Mouse (Mus musculus): ENCODE results near the gene Atad1.
"Not testable (repeated sequence)": the region's sequence is repeated elsewhere in the genome, so short reads cannot be mapped to it uniquely, and the experiment has no call there.

Gene Atad1

DNA sequence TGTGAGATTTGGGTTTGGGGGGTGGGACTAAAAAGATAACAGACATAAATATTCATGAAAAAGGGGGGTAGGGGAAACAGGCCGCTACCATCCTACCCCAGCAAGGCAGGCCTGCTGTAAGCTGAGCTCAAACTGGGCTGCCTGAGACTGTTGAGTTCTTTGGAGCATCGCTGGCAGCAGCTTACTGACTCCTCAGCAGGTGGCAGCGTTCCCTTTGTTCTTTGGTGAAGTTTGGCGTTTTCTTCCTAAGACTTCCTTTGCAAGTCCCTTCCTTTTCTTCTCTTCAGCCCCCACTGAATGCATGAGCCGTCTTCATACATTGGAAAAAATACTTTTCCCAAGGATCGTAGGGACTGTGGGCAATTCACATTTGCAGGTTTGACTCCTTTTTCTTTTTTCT, 9.8 kb upstream of the Atad1 start:
- peak; percentile 26 for DNase-seq (ENCODE audit: low read depth, low spot score)

DNA sequence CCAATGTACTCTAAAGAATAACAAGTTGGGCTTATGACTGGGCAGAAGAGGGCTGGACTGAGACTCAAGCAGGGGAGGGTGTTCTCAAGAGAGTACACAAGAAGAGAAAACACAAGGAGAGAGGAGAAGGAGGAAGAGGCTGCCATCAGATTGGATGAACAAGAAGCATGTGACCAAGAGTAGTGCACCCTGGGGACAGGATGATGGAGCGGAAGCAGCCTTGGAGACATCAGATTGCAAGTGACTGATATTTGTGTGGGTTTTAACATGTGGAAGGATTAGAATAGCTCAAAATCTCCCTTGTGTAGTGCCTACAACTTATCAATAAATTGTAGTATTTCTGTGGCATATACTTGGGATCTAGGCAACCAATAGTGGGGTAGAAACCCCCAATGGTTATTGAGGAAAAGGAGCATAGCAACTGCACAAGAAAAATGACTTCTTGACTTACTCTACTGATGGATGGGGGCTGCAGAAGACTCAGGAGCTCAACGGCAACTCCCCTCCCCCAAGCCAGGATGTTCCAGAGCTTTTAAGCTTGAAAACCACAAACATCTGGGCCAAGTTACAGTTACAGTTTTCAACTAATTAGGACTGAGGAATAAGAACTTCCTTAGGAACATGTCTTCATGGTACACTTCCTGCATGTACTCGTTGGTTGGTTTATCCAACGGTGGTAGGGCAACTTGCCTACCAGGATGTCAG, 1.2 kb upstream of the Atad1 start:
- DNase-seq (ENCODE audit: low read depth, low spot score): no peak

DNA sequence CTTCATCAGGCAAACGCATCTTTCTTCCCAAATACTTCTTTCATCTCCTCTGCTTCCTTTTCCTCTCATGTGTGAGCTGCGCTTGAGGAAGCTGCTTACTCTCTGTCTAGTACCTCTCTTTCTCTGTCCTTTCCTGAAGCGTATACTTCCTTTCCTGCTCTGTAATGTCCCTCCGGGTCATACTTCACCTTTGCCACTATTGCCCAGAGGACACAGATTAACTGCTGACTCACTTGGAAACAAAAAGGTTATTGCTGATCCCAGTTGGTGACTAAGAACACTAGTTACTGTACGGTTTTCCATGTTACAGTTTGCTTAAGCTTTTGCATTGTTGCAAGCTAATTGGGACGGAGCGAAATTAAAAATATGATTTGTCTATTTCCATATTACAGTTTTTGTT, 1.7 kb downstream of the Atad1 start:
- DNase-seq (ENCODE audit: low read depth, low spot score): no peak

DNA sequence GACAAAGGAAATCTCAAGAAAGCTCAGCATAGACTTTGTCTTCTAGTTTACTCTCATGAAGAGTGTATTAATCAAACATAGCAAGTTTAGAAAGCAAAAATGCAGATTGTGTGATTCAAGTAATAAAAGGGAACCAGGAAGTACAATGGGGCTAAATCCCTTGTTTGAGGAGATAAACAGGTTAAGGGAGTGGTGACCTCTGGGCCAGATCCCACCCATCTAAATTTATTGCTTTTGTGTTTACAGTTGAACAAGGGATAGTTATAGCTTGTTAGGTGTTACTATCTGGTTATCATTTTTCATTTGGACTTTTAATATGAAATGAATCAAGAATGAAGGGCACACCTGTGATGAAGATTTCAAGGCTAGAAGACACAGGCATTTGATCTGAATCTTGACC, 6.7 kb downstream of the Atad1 start:
- no peak for DNase-seq (ENCODE audit: low read depth, low spot score)

DNA sequence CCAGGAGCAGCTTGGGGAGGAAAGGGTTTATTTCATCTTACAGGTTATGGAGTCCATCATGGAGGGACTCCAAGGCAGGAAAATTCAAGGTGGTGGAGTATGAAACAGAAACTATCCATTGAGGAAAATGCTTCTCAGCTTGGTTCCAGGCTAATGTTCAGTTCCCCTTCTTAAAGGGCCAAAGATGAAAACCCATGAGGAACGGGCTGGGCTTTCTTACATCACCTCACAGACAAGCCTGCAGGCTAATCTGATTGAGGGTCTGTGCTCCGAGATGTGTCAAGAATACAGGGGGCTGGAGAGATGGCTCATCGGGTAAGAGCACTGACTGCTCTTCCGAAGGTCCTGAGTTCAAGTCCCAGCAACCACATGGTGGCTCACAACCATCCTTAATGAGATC, 9.8 kb downstream of the Atad1 start:
- no peak for DNase-seq (ENCODE audit: low read depth, low spot score)

DNA sequence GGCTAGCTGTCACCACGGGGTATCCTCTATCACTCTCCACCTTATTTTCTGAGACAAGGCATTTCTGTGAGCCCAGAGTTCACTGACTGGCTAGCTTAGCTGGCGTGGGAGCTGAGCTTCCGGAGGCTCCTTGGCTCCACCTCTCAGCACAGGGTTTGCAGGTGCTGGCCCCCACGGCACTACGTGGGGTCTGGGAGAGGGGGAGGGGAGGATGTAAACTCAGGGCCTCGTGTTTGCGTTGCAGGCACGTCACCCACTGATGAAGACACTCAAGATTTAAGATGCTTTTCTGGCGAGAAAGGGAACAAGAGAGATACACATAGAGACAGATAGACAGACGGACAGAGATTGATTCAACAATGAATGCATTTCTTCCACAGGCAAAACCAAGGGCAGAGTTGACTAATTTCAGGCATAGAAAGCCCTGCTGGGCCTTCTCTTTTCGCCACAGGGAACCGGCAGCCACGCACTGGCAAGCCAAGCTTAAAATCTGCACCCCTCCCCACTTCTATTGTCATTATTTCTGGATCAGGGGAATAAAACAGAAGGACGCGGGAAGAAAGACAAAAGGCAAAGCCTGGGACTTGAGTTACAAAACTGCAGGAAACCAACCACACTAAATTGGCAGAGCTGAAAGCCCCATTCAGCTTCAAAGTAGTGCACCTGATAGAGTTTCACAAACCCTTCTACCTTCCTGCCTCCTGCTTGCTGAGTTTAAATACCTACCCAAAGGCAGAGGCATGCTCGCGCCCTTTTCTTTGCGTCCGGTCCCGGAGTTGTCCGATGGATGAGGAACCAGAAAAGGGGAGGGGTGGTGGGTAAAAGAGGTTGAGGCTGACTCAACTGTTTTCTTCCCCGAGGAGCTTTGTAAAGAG, 12.9 kb downstream of the Atad1 start:
- no peak for DNase-seq (ENCODE audit: low read depth, low spot score)

DNA sequence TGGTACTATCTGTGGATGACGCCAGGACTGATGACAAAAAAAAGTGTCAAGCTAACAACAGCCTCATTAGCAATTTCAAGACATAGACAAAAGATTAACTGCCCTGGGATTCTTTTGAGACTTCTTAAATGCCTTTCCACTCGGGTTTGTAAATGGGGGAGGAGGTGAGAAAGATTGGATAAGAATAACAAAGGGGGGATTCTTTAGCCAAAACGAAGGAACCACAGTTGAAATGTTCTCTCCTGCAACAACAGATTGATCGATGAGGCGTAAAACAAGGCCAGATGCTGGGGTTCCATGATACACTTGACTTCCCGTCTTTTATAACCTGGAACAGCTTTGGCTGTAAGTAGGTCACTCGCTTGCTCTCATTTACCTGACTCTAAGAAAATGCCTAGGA, 15.8 kb downstream of the Atad1 start:
- no peak for DNase-seq (ENCODE audit: low read depth, low spot score)

DNA sequence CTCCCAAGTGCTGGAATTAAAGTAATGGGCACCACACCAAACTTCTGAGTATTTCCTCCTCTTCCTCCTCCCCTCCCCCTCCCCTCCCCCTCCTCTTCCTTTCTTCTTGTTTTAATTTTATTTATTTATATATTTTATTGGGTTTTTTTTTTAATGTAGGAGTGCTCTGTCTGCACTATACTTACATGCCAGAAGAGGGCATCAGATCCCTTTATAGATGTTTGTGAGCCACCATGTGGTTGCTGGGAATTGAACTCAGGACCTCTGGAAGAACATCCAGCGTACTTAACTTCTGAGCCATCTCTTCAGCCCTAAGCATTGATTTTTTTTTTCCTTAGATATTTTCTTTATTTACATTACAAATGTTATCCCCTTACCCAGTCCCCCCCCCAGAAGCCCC, 19.3 kb downstream of the Atad1 start:
- DNase-seq (ENCODE audit: low read depth, low spot score): no peak

DNA sequence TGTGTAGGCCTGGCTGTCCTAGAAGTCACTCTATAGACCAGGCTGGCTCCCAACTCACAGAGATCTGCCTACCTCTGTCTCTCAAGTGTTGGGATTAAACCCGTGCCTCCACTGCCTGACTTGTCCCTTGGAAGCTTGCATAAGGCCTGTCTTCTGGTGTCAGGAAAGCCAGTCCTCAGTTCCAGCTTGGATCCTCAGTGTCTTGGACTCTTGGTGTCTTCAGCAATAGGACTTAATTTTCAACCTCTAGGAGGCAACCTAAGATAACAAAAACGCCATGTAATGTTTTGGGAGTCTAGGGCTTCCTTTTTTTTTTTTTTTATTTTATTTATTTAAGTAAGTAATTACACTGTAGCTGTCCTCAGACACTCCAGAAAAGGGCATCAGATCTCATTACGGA, 22.0 kb downstream of the Atad1 start:
- DNase-seq (ENCODE audit: low read depth, low spot score): no peak

DNA sequence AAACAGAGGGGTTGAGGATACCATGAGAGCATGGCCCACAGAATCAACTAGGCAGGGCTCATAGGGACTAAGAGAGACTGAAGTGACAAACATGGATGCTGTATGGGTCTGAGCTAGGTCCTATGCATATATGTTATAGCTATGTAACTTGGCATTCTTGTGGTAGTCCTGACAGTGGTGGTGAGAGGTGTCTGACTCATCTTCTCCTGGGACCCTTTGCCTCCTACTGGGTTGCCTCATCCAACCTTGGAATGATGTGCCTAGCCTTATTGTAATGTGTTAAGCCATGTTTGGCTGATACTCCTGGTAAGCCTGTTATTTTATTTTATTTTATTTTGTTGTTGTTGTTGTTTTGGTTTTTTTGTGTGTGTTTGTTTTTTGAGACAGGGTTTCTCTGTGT, 23.9 kb downstream of the Atad1 start:
- DNase-seq (ENCODE audit: low read depth, low spot score): no peak

DNA sequence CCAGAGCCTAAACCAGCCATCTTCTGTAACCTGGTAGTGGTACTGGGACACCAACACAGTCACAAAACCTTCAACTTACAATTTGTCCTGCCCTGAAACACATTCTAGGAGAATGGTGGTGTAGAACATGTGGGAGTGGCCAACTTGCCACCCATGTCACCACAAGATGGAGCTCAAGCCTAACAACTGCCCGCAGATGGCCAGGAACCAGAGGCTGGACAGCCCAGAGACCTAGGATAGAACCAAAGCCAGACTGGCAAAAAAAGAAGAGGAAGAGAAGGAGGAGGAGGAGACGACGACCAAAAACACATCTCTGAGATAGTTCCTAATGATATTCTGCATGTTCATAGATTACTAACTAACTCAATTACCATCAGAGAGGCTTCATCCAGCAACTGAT, 24.4 kb downstream of the Atad1 start:
- no peak for DNase-seq (ENCODE audit: low read depth, low spot score)

DNA sequence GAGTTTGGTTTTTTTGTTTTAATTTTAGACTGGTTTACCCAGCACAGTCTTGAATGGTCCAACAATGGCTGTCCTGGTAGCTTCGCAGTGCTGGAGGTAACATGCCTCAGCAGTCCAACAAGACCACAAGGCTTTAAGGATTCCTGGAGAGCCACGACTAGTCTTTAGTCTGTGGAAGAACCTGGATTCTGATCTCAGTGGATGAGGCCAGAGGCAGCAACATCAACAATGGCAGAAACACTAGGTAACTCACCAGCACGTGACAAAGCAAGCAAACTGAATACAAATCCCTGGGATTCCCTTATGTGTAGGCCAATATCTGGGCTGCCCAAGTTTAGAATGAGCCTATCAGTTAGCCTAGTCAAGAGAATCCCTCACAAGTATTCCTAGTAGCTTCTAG, 26.1 kb downstream of the Atad1 start:
- no peak for DNase-seq (ENCODE audit: low read depth, low spot score)

DNA sequence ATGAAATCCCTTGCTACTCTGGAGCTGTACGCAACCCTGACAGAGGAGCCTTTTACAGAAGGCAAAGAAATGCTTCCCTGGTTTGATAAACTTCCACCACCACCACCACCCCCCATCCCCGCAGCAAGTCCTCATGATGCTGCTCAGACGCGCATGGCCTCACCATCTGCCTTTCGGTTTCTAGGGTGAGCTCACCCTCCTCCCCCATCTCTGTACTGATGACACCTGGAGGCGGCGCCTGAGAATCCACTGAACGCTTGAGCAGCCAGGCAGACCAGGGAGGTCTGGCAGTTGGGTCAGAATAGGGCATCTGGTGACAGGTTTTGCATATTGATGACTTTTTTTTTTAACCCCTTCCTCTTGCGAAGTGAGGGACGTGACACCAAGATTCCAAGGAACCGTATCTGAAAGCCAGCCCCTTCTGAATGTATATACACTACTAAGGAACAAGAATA, 27.0 kb downstream of the Atad1 start:
- DNase-seq (ENCODE audit: low read depth, low spot score): peak; percentile 51

DNA sequence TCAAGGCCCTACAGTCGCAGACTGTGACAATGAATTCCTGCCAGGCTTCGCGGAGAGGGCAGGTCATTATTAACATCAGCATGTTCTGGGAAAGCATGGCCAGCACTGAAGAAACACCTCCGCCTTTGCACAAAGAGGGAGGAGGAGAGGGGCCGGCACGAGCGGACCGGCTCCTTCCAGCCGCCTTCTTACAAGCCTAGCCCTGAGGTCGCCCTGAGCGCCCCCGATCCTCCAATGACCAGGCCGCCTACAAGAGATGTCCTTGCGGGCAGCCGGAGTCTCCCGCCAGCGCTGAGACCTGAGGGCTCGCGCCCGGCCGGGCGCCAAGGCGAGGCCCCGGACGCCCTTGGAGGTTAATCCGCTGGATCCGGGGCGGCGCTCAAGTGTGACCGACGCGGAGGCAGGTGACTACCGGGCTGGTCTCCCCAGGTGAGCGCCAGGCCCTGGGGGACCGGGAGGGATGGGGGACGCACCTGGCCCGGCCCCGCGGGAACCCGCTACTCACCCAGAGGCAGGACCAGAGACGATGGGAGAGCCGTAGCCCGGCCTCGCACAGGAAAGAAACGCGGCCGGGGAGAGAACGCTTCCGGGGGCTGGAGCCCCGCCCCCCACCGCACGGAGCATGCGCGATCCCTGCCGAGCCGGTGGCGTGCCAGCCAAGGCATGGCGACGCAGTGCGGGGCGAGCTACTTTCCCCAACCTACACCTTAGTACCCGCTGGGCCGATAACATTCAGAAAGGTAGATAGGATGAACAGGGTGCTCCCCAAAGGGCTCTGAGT, 27.6 kb downstream of the Atad1 start:
- DNase-seq (ENCODE audit: low read depth, low spot score): peak; percentile 70

DNA sequence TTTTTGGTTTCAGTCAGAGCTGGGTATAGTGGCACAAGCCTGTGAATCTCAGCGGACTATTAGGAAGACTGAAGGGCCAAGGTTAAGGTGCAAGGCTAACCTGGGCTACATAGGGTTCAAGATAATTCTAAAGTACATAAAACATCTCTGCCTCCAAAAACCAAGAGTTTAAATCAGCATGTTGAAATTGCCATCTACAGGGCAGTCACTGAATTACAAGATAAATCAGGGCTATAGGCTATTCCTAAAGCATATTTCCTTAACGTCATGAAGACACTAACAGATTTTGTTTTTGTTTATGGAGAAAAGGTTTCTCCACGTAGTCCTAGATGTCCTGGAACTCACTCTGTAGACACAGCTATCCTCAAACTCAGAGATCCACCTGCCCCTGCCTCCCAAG, 29.3 kb downstream of the Atad1 start:
- no peak for DNase-seq (ENCODE audit: low read depth, low spot score)

DNA sequence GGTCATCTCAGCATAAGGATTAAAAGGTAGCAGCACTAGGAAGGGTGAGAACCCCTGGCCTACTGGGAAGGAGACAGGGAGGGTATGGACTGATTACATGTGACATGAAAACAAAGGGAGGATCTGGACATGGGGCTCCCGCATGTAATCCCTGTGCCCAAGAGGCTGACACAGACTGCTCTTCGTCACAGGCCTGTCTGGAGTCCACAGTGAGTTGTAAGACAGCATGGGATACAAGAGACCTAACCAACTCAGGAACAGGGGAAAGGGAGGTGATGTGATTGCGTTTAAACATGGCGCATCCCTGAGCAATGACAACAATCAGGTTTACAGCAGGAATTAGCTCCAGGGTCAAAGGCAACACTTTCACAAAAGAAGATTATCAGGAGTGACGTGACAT, 30.6 kb downstream of the Atad1 start:
- no peak for DNase-seq (ENCODE audit: low read depth, low spot score)

DNA sequence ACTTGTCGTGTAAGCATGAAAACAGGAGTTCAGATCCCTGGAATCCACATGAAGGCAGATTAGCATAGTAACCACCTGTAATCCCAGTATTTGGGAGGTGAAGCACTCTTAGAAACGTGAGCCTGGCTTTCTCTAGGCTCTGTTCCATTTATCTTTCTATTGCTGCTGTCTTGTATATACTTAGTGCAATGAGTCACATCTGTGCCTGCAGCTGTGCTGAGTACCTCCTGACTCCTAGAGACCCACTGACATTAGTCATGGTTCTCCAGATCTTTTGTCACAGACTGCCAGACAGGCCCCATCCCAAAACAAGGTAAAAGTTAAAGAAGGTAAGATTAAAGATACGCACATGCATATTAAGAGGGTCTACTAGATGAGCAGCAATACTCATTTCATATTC, 37.4 kb downstream of the Atad1 start:
- no peak for DNase-seq (ENCODE audit: low read depth, low spot score)

DNA sequence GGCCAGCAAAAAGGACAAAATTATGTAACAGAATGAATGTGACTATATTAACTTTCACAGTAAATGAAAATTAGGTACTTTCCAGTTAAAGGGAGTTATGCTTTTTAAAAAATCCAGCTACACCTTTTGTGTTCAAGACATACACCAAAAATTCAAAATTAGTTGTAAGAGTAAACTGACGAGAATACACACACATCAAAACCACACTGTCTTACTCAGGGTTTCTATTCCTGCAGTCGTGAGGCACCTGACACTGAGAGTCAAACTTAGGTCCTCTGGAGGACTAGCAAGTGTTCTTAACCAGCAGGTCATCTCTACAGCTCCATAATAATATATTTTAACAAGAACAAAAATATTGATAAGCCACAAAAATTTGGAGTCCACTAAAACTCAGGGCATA, 42.9 kb downstream of the Atad1 start:
- DNase-seq (ENCODE audit: low read depth, low spot score): no peak

DNA sequence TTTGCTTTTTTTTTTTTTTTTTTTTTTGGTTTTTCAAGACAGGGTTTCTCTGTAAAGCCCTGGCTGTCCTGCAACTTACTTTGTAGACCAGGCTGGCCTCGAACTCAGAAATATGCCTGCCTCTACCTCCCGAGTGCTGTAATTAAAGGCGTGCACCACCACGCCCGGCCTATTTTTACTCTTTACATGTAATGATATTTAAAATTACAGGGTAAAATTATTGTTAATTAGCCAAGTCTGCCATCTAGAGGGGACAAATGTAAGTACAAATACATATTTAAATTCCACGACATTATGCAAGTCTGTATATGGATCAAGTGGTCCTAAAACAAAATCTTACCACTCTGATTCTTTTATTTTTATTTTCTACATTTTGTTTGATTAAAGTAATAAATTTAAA, 49.9 kb downstream of the Atad1 start:
- no peak for DNase-seq (ENCODE audit: low read depth, low spot score)

DNA sequence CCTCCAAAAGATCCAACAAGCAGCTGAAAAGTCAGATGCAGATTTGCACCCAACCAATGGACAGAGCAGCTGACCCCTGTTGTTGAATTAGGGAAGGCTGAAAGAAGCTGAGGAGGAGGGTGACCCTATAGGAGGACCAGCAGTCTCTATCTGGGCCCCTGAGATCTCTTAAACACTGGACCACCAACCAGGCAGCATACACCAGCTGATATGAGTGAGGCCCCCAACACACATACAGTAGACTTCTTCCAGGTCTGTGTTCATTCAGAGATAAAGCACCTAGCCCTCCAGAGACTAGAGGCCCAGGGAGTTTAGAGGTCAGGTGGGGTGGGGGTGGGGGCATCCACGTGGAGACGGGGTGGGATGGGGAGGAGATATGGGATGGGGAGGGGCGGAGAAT, 51.4 kb downstream of the Atad1 start:
- not testable (repeated sequence) for DNase-seq (ENCODE audit: low read depth, low spot score)

DNA sequence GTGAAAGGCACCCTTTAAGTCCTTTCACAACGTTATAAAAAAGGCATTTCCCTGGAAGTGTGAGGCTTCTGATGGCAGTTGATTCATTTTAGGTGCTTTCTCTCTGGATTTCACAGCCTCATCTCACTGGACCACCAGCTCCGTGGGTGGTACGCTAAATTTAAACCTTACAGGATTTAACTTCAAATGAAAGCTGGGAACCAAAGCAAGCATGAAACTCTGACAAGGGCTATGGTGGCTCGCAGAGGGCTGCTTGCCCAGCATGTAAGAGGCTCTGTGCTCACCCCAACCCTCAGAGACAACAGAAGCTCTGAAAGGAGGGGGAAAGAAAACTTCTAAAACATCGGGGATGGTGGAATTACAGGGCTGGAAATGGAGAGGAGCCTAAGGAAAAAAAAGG, 51.9 kb downstream of the Atad1 start:
- no peak for DNase-seq (ENCODE audit: low read depth, low spot score)

DNA sequence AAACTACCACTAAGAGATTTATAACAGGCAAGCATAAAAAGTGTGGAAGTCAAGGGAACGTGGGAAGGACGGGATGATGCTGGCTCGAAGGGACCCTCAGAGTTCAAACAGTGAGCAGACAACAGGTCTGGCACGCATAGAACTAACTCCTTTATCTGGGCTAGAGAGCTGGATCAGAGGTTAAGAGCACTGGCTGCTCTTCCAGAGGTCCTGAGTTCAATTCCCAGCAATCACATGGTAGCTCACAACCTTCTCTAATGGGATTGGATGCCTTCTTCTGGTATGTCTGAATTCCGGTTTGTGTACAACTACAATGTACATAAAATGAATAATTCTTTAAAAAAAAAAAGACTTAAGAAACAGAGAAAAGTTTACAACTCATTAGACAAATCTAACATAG, 56.5 kb downstream of the Atad1 start:
- DNase-seq (ENCODE audit: low read depth, low spot score): no peak
